Mouse (Mus musculus) frontal cortex, adult (tissue): Measurements from ENCODE around the gene Ppox.
A peak's percentile ranks its signal among the peaks of the same experiment; 100 is the strongest.

ENCODE experiments used
- ATAC-seq: cut with Nextera tagmentation; 2 replicates; pipeline ENCODE4 v1.9.2; 2017; ENCODE audit warnings: mild to moderate bottlenecking, moderate library complexity, mixed read lengths; ENCODE audit not compliant: low TSS enrichment

Gene Ppox

DNA sequence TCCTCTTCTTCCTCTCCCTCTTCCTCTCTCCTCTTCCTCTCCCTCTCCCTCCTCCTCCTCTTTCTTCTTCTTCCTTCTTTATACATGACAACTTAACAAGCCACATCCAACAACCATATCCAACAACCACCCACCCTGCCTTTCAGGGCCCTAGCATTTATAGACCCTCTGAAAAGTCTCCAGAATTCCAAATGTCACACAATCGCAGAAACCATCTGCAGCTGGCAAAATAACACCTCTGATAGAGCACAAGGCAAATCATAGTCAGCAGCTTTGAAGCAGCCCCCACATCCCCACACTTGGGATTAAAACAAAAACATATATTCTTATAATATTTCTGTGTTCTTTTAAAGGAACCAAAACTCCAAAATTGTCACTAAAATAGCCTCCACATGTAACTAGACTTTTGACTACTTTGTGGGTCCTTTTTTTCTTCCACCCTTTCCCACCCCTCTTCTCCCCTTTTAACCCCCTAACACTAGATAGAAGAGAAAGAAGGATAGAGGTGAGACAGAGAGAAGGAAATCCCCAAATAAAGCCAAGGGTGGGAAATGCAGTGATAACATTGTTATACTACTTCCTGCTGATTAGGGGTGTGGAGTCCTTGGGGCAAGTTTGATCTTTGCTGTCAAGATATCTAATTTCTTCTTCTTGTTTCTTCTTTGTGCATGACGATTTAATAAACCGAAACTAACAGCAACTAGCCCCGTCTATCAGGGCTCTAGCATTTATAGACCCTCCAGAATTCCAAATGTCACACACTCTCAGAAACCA, 14.8 kb downstream of the Ppox start:
- no peak for ATAC-seq

DNA sequence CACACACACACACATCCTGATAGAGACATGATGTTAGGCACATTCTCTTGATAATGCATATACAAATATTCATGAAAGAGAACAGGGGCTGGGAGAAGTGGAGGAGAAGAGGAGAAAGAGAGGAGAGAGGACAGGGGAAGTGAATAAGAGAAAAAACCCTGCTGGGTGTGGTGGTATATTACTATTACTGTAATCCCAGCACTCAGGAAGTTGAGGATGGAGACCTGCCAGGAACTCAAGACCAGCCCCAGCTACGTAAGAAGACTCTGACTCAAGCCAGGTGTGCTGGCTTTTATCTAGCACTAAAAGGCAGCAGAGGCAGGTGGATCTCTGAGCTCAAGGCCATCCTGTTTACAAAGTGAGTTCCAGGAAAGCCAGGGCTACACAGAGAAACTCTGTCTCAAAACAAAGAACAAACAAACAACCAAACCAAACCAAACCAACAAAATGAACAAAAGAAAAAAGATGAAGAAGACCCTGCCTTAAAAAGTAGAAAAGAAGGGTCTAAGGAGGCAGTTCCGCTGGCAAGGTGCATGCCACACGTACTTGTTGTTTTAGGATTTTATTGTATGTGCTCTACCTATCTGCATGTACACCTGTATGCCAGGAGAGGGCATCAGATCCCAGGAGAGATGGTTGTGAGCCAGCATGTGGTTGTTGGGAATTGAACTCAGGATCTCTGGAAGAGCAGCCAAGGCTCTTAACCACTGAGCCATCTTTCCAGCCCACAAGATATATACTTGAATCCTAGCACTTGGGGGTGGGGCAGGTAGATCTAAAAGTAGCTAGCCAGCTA, 17.1 kb downstream of the Ppox start:
- no peak for ATAC-seq

- peak; percentile 71 for ATAC-seq
Measured at GRCm38 (mm10) chr1:171263185-171263611, 17.8 kb downstream of the Ppox start.

DNA sequence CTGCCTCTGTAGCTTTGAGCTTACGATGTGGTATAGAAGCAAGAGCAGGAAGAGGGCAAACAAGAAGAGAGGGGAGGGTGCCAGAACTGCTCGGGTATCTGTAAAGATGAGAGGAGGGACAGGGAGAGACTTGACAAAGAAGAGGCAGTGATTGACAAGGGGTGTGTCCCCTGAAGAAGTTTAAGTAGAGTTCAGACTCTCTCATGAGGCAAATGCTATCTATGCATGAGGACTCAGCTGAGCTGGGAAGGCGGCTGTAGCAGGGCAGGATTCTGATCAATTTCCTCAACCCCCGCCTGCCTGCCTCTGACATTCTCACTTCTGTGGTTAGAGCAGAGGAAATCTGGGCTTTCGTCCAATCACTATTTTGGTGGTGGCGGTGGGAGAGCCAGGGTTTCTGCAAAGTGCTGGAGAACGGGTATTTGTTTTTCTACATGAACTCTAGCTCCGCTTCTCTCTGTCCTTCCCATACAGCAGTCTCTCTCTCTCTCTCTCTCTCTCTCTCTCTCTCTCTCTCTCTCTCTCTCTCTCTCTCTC, 18.3 kb downstream of the Ppox start:
- ATAC-seq = peak; percentile 87

- ATAC-seq = no peak
Measured at GRCm38 (mm10) chr1:171260316-171260715, 20.7 kb downstream of the Ppox start.

DNA sequence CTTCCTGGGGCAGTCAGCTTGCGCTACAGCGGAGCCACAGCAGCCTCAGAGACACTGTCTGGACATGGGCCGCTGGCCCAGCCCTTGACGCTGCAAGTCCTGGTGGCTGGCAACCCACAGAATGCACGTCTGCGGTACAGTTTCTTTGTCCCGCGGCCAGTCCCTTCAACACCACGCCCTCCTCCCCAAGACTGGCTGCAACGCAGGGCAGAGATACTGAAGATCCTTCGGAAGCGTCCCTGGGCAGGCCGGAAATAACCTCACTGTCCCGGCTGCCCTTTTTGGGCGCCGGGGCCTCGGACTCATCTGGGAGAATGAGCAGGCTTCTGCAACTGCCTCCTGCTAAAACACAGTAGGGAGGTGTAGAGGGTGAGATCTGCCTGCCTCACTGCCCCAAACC, 22.1 kb downstream of the Ppox start:
- no peak for ATAC-seq

- ATAC-seq = no peak
Measured at GRCm38 (mm10) chr1:171257781-171258180, 23.2 kb downstream of the Ppox start.

GRCm38 (mm10) chr1:171256937-171257548, 23.9 kb downstream of the Ppox start:
- peak; percentile 62 for ATAC-seq

DNA sequence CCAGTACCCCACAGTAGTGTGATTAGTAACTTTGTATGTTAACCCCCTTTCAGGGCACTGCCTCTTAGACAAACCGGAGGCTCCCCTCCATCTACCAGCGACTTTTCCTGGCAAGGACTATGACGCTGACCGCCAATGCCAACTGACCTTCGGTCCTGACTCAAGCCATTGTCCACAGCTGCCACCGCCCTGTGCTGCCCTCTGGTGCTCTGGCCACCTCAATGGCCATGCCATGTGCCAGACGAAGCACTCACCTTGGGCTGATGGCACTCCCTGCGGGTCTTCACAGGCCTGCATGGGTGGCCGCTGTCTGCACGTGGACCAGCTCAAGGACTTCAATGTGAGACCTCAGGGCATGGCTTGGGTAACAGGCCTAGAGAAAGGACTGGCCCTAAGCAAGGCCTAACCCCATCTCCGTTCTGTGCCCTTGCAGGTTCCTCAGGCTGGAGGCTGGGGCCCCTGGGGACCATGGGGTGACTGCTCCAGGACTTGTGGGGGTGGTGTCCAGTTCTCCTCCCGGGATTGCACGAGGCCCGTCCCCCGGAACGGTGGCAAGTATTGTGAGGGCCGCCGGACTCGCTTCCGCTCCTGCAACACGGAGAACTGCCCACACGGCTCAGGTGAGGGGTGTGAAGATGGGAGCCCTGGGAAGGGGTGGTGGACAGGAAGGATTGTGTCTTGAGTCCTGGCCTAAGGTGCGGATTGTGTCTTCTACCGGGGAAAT, 24.7 kb downstream of the Ppox start:
- no peak for ATAC-seq

DNA sequence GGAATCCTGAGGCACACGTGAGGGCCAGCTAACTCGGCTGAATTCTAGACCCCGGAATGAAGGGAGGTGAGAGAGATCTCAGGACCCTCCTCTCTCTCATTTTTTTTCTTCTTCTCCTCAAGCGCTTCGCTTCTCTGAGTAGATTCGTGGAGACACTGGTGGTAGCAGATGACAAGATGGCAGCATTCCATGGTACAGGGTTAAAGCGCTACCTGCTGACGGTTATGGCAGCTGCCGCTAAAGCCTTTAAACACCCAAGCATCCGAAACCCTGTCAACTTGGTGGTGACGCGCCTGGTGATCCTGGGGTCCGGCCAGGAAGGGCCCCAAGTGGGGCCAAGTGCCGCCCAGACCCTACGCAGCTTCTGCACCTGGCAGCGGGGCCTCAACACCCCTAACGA, 28.6 kb downstream of the Ppox start:
- no peak for ATAC-seq

DNA sequence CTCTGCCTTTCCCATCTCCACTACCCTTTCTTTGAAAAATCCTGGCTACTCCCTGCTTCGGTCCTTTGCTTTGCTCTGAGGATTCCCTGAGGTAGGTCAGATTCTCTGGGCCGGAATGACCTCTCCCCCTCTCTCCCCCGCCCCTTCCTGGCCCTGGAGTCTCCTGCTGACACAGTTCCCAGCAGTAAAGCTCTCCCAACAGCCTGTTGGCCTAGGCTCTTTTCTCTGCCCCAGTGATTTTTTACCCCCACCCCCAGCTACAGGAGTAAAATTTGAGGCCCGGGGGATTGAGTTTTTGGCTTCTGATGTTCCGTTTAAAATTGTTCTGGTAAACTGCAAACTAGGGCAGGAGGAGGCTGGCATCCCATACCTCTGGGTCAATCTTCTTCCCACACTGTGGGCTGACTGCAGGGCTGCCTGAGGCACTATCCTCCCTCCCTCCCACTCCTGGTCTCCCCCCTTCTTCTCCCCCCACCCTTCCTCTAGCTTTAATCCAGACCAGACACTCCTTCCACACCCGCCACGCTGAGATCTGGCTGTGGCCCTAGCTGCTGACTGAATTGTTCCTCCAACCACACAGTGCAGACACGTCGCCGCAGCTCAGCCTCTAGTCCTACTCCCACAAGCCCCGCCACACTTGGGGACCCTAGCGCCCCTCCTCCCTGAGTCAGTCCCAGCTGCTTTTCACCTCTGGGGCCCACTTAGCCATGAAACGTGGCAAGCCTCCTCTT, 29.2 kb downstream of the Ppox start:
- no peak for ATAC-seq

DNA sequence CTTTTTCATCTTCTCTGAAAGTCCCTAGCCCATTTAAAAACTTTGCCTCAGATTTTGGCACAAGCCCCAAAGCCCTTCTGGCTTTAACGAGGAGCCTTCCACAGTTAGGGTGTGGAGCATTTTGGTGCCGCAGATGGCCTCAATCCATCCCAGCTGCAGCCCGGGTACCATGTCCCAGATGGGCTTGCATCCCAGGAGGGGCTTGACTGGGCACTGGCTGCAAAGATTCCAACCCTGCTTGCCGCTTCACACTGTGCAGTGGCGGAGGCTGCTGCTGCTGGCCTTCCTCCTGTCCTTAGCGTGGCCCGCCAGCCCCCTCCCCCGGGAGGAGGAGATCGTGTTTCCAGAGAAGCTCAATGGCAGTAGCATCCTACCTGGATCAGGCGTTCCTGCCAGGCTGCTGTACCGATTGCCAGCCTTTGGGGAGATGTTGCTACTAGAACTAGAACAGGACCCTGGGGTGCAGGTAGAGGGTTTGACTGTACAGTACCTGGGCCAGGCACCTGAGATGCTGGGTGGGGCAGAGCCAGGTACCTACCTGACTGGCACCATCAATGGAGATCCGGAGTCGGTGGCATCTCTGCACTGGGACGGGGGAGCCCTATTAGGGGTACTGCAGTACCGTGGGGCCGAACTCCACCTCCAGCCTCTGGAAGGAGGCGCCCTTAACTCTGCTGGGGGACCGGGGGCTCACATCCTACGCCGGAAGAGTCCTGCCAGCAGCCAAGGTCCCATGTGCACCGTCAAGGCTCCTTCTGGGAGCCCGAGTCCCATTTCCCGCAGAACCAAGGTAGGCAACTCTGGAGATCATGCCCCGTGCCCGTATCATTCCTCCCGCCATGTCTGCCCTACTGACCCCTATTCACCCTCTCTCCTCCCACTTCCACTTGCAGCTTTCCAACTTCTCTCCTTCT, 30.0 kb downstream of the Ppox start, which contains the start of gene Ndufs2:
Gene Ndufs2, minus strand, starts transcription at position 709 of the 914 bp plus-strand sequence.
- ATAC-seq = peak; percentile 3; the same call in 1 of the 2 replicates

- peak; percentile 51 for ATAC-seq
Measured at GRCm38 (mm10) chr1:171249913-171250600, 30.9 kb downstream of the Ppox start, which contains the start of gene Adamts4. Gene Adamts4, plus strand, starts transcription at chr1:171250421.

DNA sequence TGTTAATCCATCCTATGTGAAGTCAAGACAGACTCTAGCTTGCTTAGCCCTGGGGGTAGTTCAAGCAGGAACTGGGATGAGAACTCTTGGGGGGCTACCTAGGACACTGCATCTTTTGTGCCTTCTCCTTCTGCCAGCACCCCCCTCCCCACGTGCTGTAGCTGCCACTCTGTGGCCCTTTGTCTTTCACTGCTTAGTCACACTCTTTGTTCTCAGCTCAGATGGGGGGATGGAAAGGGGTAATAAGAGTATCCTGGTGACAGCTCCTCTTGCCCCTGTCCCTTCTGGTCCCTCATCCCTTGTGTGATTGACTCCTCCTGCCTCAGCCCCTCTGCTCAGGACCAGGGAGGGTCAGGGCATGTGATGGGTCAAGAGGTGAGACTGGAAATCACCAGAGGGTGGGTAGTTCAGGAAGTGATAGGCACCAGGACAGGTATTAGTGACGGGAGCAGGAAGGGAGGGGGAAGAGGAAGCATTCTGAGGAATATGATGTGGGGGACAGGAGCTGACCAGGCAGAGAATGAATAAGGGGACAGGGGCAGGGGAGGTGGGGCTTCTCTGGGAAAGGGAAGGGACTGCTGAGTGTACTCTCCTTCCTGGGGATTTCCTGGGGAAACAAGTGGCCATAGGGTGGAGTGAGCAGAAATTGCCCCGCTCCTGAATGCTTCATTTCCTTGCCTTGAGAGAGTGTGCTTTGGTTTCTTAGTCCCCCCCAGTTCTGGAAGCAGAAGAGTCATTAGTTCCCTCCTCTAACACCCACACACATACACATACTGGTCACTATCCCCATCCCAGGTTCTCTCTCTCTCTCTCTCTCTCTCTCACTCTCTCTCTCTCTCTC, 32.4 kb downstream of the Ppox start:
- 0 out of 2 replicates have a peak, but pooled peaks have one; percentile 5 for ATAC-seq

GRCm38 (mm10) chr1:171247916-171248315, 33.1 kb downstream of the Ppox start:
- ATAC-seq = no peak

DNA sequence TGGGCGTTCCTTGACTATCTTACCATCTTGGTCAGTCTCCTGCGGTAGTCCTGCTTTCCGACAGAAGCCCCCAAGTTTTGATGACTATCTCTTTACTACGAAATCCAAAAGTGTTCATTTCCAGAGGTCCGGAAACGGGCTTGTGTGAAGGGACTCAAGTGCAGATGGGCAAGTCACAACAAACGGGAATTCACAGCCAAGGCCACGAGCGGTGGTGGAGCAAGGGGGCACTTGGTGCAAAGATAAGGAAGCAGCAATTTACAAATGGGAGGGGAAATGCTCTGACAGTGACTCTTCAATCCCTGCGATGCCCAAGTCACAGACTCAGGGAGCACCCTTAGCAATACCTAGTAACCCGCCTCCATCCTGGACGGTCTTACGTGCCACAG, 33.5 kb downstream of the Ppox start:
- ATAC-seq = no peak

GRCm38 (mm10) chr1:171246709-171247452, 34.1 kb downstream of the Ppox start:
- ATAC-seq = peak; percentile 89
